Mouse (Mus musculus) c-Kit-positive CD71-positive TER-119-negative erythroid progenitor cells, embryonic 14.5 days (primary cell): ENCODE measurements at regions not wholly inside any gene's neighbourhood (a gene's known extent, or its start where the extent isn't known, plus 50 kb on each side); places are given as distances from the start of the nearest gene placed in this dataset.

Source experiments
- DNase-seq: peaks from one replicate; pipeline ENCODE4 v3.0.0-alpha.2; 2013; ENCODE audit warnings: low read depth

GRCm38 (mm10) chr2:116942321-116942791 is 63.9 kb downstream of the Tmco5 start:
- DNase-seq: no peak

- DNase-seq: no peak
Measured at GRCm38 (mm10) chr2:116948538-116948937, 70.0 kb downstream of the Tmco5 start.

- no peak for DNase-seq
Measured at GRCm38 (mm10) chr2:116949741-116950140, 71.2 kb downstream of the Tmco5 start.

- no peak for DNase-seq
Measured at GRCm38 (mm10) chr2:116950154-116950553, 71.7 kb downstream of the Tmco5 start.

- no peak for DNase-seq
Measured at GRCm38 (mm10) chr2:116951481-116951880, 73.0 kb downstream of the Tmco5 start.

- no peak for DNase-seq
Measured at GRCm38 (mm10) chr2:116954280-116954679, 75.8 kb downstream of the Tmco5 start.

GRCm38 (mm10) chr2:116954896-116955295 is 76.4 kb downstream of the Tmco5 start:
- no peak for DNase-seq

GRCm38 (mm10) chr2:116963116-116963873 is 84.8 kb downstream of the Tmco5 start:
- no peak for DNase-seq

- no peak for DNase-seq
Measured at GRCm38 (mm10) chr2:116966266-116966665, 87.8 kb downstream of the Tmco5 start.

- no peak for DNase-seq
Measured at GRCm38 (mm10) chr2:116971666-116972613, 93.4 kb downstream of the Tmco5 start.

GRCm38 (mm10) chr2:116972614-116972985 is 94.1 kb downstream of the Tmco5 start:
- peak; percentile 20 for DNase-seq

GRCm38 (mm10) chr2:116973441-116973840 is 95.0 kb downstream of the Tmco5 start:
- no peak for DNase-seq

- DNase-seq: no peak
Measured at GRCm38 (mm10) chr2:116974152-116974551, 95.7 kb downstream of the Tmco5 start.

- DNase-seq: no peak
Measured at GRCm38 (mm10) chr2:116974569-116975060, 96.1 kb downstream of the Tmco5 start.

GRCm38 (mm10) chr2:116975091-116975600 is 96.7 kb downstream of the Tmco5 start:
- no peak for DNase-seq

- no peak for DNase-seq
Measured at GRCm38 (mm10) chr2:116975601-116976431, 97.3 kb downstream of the Tmco5 start.

- DNase-seq: no peak
Measured at GRCm38 (mm10) chr2:116976432-116976750, 97.9 kb downstream of the Tmco5 start.

- DNase-seq: no peak
Measured at GRCm38 (mm10) chr2:116976951-116977503, 98.5 kb downstream of the Tmco5 start.

GRCm38 (mm10) chr2:116977771-116978600 is 99.5 kb downstream of the Tmco5 start:
- no peak for DNase-seq

GRCm38 (mm10) chr2:116978809-116979208 is 100.3 kb downstream of the Tmco5 start:
- no peak for DNase-seq
